Mouse (Mus musculus) kidney, adult 8-10 months (tissue): Measurements from ENCODE around the gene Commd8.

Source experiments
- DNase-seq, 2 experiments: peaks; one replicate each; pipeline ENCODE4 v3.0.0; 2022

Commd8 gene

GRCm38 (mm10) chr5:72167594-72168284 is at the start of gene Commd8:
TSS of gene Commd8 (minus strand) at chr5:72168189.
- peak; percentile 95 to 98 for DNase-seq

GRCm38 (mm10) chr5:72211741-72212140 is 43.8 kb upstream of the Commd8 start:
- DNase-seq = no peak

- peak; percentile 70 to 82 for DNase-seq
These were observed 42.8 kb upstream of the Commd8 start for GRCm38 (mm10) chr5:72210812-72211139.

- DNase-seq = peak in 1 of 2 experiments; percentile 24
These were observed 42.3 kb upstream of the Commd8 start for GRCm38 (mm10) chr5:72210123-72210811.

GRCm38 (mm10) chr5:72208515-72208914 is 40.5 kb upstream of the Commd8 start:
- DNase-seq = no peak

- DNase-seq = no peak
These were observed 37.3 kb upstream of the Commd8 start for GRCm38 (mm10) chr5:72205271-72205670.

- DNase-seq = no peak
These were observed 36.5 kb upstream of the Commd8 start for GRCm38 (mm10) chr5:72204507-72204906.

GRCm38 (mm10) chr5:72203734-72204073 is 35.7 kb upstream of the Commd8 start:
- DNase-seq = no peak

GRCm38 (mm10) chr5:72203028-72203733 is 35.2 kb upstream of the Commd8 start:
- DNase-seq = peak; percentile 94 to 95

- DNase-seq = peak; percentile 34 to 49
These were observed 34.0 kb upstream of the Commd8 start for GRCm38 (mm10) chr5:72202016-72202415.

GRCm38 (mm10) chr5:72201600-72201999 is 33.6 kb upstream of the Commd8 start:
- DNase-seq = no peak

GRCm38 (mm10) chr5:72195442-72195841 is 27.5 kb upstream of the Commd8 start:
- DNase-seq = no peak

- DNase-seq = no peak
These were observed 23.9 kb upstream of the Commd8 start for GRCm38 (mm10) chr5:72191932-72192331.

GRCm38 (mm10) chr5:72191154-72191553 is 23.2 kb upstream of the Commd8 start:
- no peak for DNase-seq

- DNase-seq = no peak
These were observed 16.6 kb upstream of the Commd8 start for GRCm38 (mm10) chr5:72184437-72185100.

- DNase-seq = no peak
These were observed 15.9 kb upstream of the Commd8 start for GRCm38 (mm10) chr5:72183929-72184328.

- DNase-seq = no peak
These were observed 14.8 kb upstream of the Commd8 start for GRCm38 (mm10) chr5:72182804-72183203.

- no peak for DNase-seq
These were observed 13.2 kb upstream of the Commd8 start for GRCm38 (mm10) chr5:72181194-72181593.

- DNase-seq = no peak
These were observed 7.5 kb upstream of the Commd8 start for GRCm38 (mm10) chr5:72175530-72175929.

GRCm38 (mm10) chr5:72175050-72175449 is 7.1 kb upstream of the Commd8 start:
- no peak for DNase-seq

- DNase-seq = no peak
These were observed 5.5 kb upstream of the Commd8 start for GRCm38 (mm10) chr5:72173521-72173920.

- peak in 1 of 2 experiments; percentile 23 for DNase-seq
These were observed 4.7 kb upstream of the Commd8 start for GRCm38 (mm10) chr5:72172675-72173074.

GRCm38 (mm10) chr5:72170067-72170466 is 2.1 kb upstream of the Commd8 start:
- no peak for DNase-seq

GRCm38 (mm10) chr5:72168285-72168621 is 264 bp upstream of the Commd8 start:
- DNase-seq = no peak
